Mouse (Mus musculus) midbrain, postnatal 0 days (tissue): ENCODE data around the gene Zfp791. TPM values are rescaled to one million over a fixed set of nuclear protein-coding genes. Genes with fewer than 3 reads are reported as not detected.

ENCODE experiments used
- ATAC-seq: fragments of 200-750 bp; cut with Nextera tagmentation; 2 replicates; pipeline ENCODE4 v1.8.0; 2017; ENCODE audit warnings: moderate number of reproducible peaks, mild to moderate bottlenecking, moderate TSS enrichment, moderate library complexity; ENCODE audit not compliant: low FRiP score
- DNase-seq: peaks from one replicate; pipeline ENCODE4 v3.0.0-alpha.2; 2015; ENCODE audit warnings: low spot score
- H3K27ac ChIP-seq: fragments of 300-500 bp; sonication (generic); 2 replicates; pipeline ENCODE4 v1.5.1; 2014; ENCODE audit warnings: low read depth, mild to moderate bottlenecking, low read length, mixed read lengths
- H3K27me3 ChIP-seq: fragments of 300-500 bp; sonication (generic); 2 replicates; pipeline ENCODE4 v1.6.1; 2014; ENCODE audit warnings: low read length, control low read depth, mixed read lengths; ENCODE audit not compliant: insufficient read depth
- H3K36me3 ChIP-seq: fragments of 300-500 bp; sonication (generic); 2 replicates; pipeline ENCODE4 v1.6.1; 2014; ENCODE audit warnings: low read length, control low read depth, mixed read lengths; ENCODE audit not compliant: insufficient read depth
- H3K4me1 ChIP-seq: fragments of 300-500 bp; sonication (generic); 2 replicates; pipeline ENCODE4 v1.6.1; 2014; ENCODE audit warnings: mild to moderate bottlenecking, control low read depth, antibody characterized with exemption, low read length, mixed read lengths; ENCODE audit not compliant: insufficient read depth
- H3K4me2 ChIP-seq: fragments of 300-500 bp; sonication (generic); 2 replicates; pipeline ENCODE4 v1.6.1; 2014; ENCODE audit warnings: low read depth, mild to moderate bottlenecking, low read length, mixed read lengths; ENCODE audit not compliant: poor library complexity, severe bottlenecking
- H3K4me3 ChIP-seq: fragments of 300-500 bp; sonication (generic); 2 replicates; pipeline ENCODE4 v1.5.1; 2014; ENCODE audit warnings: low read depth, mild to moderate bottlenecking, low read length, moderate library complexity
- H3K9ac ChIP-seq: fragments of 300-500 bp; sonication (generic); replicated peaks from 2 replicates; pipeline ENCODE4 v1.6.1; 2014; ENCODE audit warnings: mild to moderate bottlenecking, low read length, moderate library complexity, mixed read lengths; ENCODE audit not compliant: poor library complexity, severe bottlenecking
- H3K9me3 ChIP-seq: fragments of 300-500 bp; sonication (generic); 2 replicates; pipeline ENCODE4 v1.6.1; 2016; ENCODE audit warnings: low read length, control low read depth
- CTCF ChIP-seq: IDR thresholded peaks from 2 replicates; pipeline ENCODE4 v1.5.1; 2016; ENCODE audit warnings: antibody characterized with exemption, mild to moderate bottlenecking
- WGBS: fragments of 180-500 bp; shearing (Covaris S2); extraction: QIAGEN DNeasy Blood & Tissue Kit; methylation state at CpG from one replicate; pipeline ENCODE4 v1.1.7; 2014; 5-methylcytosine and 5-hydroxymethylcytosine counted together
- microRNA-seq: library from miRNA; unstranded; fragments of <30 nt; microRNA quantifications from one replicate; pipeline ENCODE4, GENCODE M21; 2016; ENCODE audit warnings: borderline number of aligned reads
- polyA plus RNA-seq: library from polyadenylated mRNA; unstranded; fragments of >200 nt; fragmentation: Nextera tagmentation; extraction: Ambion mirVana; gene quantifications from 2 replicates; pipeline ENCODE4 v1.2.1, GENCODE M21; 2015
- total RNA-seq: library from RNA; depleted of rRNA; stranded (reverse); fragments of >200 nt; gene quantifications from 2 replicates; pipeline ENCODE4 v1.2.3, GENCODE M21; 2014; rRNA removed

Gene Zfp791
- total and polyA plus RNA-seq, 2 experiments from 2014 or later, result 2.7 to 4.9 TPM

- ATAC-seq (no peak), DNase-seq (no peak)
- H3K4me2 ChIP-seq, result no peak overlapping the region
- no peaks in the 10 kb centered on the region for H3K27me3 ChIP-seq
- TF ChIP-seq CTCF, result no peak
- no peaks in the 10 kb centered on the region for H3K9me3 ChIP-seq
- WGBS, result 94% methylated on average over 2 of the region's 2 CpGs
- no peak overlapping the region for H3K9ac ChIP-seq
- H3K4me3 ChIP-seq, result no peak overlapping the region
- H3K4me1 ChIP-seq, result 0 out of 2 replicates have a peak, but pooled peaks cover under 1% of the 10 kb centered on the region
- peaks cover 36% of the 10 kb centered on the region for H3K36me3 ChIP-seq
- H3K27ac ChIP-seq, result no peak overlapping the region
Observed at GRCm38 (mm10) chr8:85067155-85067554, 55.7 kb downstream of the Zfp791 start.

- no peak overlapping the region for H3K4me3 ChIP-seq
- peaks cover 12% of the 10 kb centered on the region for H3K4me1 ChIP-seq
- H3K27me3 ChIP-seq, result no peaks in the 10 kb centered on the region
- DNase-seq (no peak), ATAC-seq (no peak)
- H3K9ac ChIP-seq, result no peak overlapping the region
- no peak for TF ChIP-seq CTCF
- H3K36me3 ChIP-seq, result peaks cover 36% of the 10 kb centered on the region
- H3K9me3 ChIP-seq, result no peaks in the 10 kb centered on the region
- WGBS, result 38% methylated on average over 2 of the region's 2 CpGs
- H3K4me2 ChIP-seq, result no peak overlapping the region
- H3K27ac ChIP-seq, result no peak overlapping the region
Observed at GRCm38 (mm10) chr8:85065213-85065612, 57.7 kb downstream of the Zfp791 start.

DNA sequence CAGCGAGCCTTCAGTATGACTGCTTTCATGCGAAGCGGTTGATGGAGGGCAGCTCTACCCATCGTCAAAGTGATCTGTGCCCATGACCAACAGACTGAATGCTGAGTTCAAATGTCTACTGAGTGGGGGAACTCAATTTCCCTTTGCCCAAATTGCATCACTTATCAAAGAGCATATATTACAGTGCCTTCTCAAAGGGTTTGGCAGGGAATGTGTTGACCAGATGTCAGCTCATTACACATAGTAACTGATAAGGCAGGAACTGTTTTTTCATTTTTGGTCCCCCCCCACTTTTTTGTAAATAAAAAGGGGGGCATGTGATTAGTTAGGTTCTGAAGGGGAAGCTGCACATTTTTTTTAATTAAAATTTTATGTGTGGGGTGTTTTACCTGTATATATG is 60.3 kb downstream of the Zfp791 start:
- no peak for TF ChIP-seq CTCF
- Histone ChIP-seq H3K4me2 (no peak overlapping the region), H3K36me3 (peaks cover 29% of the 10 kb centered on the region), H3K27ac (no peak overlapping the region), H3K4me1 (peaks cover 12% of the 10 kb centered on the region), H3K27me3 (no peaks in the 10 kb centered on the region), H3K4me3 (no peak overlapping the region), H3K9me3 (no peaks in the 10 kb centered on the region), H3K9ac (no peak overlapping the region)
- 97% methylated on average over 4 of the region's 4 CpGs for WGBS
- DNase-seq (no peak), ATAC-seq (no peak)

DNA sequence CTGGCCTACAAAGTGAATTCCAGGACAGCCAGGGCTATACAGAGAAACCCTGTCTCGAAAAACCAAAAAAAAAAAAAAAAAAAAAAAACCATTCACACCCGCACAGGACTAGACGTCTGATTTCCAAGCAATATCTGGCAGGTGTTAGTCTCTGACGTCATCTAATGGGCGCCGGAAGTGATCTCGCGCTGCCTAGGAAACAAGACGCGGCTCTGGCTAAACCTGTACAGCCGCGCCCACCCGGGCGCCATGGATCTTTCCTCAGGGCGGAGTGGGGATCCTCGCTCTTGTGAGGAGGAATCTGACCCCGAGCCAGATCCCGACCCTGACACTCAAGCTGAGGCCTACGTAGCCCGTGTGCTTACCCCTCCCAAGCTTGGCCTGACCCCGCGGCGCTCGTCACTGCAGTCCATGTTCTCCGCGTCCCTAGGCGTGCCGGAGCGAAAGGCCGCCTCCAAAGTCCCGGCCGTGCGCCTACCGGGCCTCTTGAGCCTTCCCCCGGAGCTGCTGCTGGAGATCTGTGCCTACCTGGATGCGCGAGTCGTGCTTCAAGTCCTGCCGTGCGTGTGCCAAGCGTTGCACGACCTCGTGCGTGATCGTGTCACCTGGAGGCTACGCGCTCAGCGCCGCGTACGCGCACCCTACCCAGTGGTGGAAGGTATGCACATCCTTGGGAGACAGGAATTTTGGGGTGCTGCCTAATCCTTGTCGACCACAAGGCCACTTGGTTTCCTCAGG is 62.8 kb downstream of the Zfp791 start, which contains the start of gene Fbxw9:
Gene Fbxw9, plus strand, starts transcription at position 177 of the 738 bp plus-strand sequence.
- ATAC-seq, result peak; percentile 93
- Histone ChIP-seq H3K27ac (peak within 1 kb of the TSS; percentile 28), H3K4me3 (peak within 1 kb of the TSS; percentile 66), H3K4me2 (peak within 1 kb of the TSS; percentile 79), H3K9me3 (no peaks in the 10 kb centered on the region), H3K36me3 (peaks cover 20% of the 10 kb centered on the region), H3K4me1 (peaks cover 12% of the 10 kb centered on the region), H3K27me3 (no peaks in the 10 kb centered on the region), H3K9ac (peak within 1 kb of the TSS; percentile 62)
- DNase-seq, result peak; percentile 97
- 2% methylated on average over 52 of the region's 53 CpGs for WGBS
- TF ChIP-seq CTCF, result peak; percentile 16; the same call in 1 of the 2 replicates

Small RNAs within 50 kb of the gene (microRNA-seq; reads per million reads assigned to microRNA genes)
- gene Gm23388 (not detected), gene Mir7070 (3.4 reads per million, percentile 2 among the genes with 10 or more reads in this experiment)

Other genes with a start within 250 kb of the Zfp791 start
- 22.1 and 30.5 TPM in 2 replicates for gene Gcdh, start 229.2 kb downstream of the Zfp791 start, total RNA-seq
- gene Gcdh, start 229.2 kb downstream of the Zfp791 start, polyA plus RNA-seq, result 33.2 and 35.3 TPM in 2 replicates
- gene Klf1, start 221.2 kb downstream of the Zfp791 start, total RNA-seq, result 0.52 TPM in 1 of 2 replicates, not detected in the other
- gene Klf1, start 221.2 kb downstream of the Zfp791 start, polyA plus RNA-seq, result 0.36 and 0.52 TPM in 2 replicates
- 4.3 and 5.7 TPM in 2 replicates for gene Dnase2a, start 214.5 kb downstream of the Zfp791 start, total RNA-seq
- gene Dnase2a, start 214.5 kb downstream of the Zfp791 start, polyA plus RNA-seq, result 6.7 and 8.2 TPM in 2 replicates
- gene Mast1, start 185.7 kb downstream of the Zfp791 start, total RNA-seq, result 85.9 and 92.0 TPM in 2 replicates
- gene Mast1, start 185.7 kb downstream of the Zfp791 start, polyA plus RNA-seq, result 79.8 and 89.0 TPM in 2 replicates
- 4.5 and 6.2 TPM in 2 replicates for gene Rtbdn, start 176.1 kb downstream of the Zfp791 start, total RNA-seq
- 4.8 and 5.3 TPM in 2 replicates for gene Rtbdn, start 176.1 kb downstream of the Zfp791 start, polyA plus RNA-seq
- not detected in 2 replicates for gene Gm49661, start 153.7 kb downstream of the Zfp791 start, total RNA-seq
- not detected in 2 replicates for gene Gm49661, start 153.7 kb downstream of the Zfp791 start, polyA plus RNA-seq
- gene Prdx2, start 153.5 kb downstream of the Zfp791 start, total RNA-seq, result 720 and 802 TPM in 2 replicates
- gene Prdx2, start 153.5 kb downstream of the Zfp791 start, polyA plus RNA-seq, result 904 and 934 TPM in 2 replicates
- gene Rnaseh2a, start 153.3 kb downstream of the Zfp791 start, total RNA-seq, result 40.5 and 48.9 TPM in 2 replicates
- 36.5 and 39.7 TPM in 2 replicates for gene Rnaseh2a, start 153.3 kb downstream of the Zfp791 start, polyA plus RNA-seq
- 11.3 and 15.9 TPM in 2 replicates for gene Junb, start 144.4 kb downstream of the Zfp791 start, total RNA-seq
- gene Junb, start 144.4 kb downstream of the Zfp791 start, polyA plus RNA-seq, result 5.3 and 6.1 TPM in 2 replicates
- 21.4 and 32.5 TPM in 2 replicates for gene Hook2, start 132.5 kb downstream of the Zfp791 start, total RNA-seq
- 40.1 and 41.3 TPM in 2 replicates for gene Hook2, start 132.5 kb downstream of the Zfp791 start, polyA plus RNA-seq
- 0.47 TPM in 1 of 2 replicates, not detected in the other for gene Best2, start 108.6 kb downstream of the Zfp791 start, total RNA-seq
- 0.15 and 0.27 TPM in 2 replicates for gene Best2, start 108.6 kb downstream of the Zfp791 start, polyA plus RNA-seq
- 123 and 172 TPM in 2 replicates for gene Asna1, start 97.8 kb downstream of the Zfp791 start, total RNA-seq
- 137 and 151 TPM in 2 replicates for gene Asna1, start 97.8 kb downstream of the Zfp791 start, polyA plus RNA-seq
- gene Trir, start 96.3 kb downstream of the Zfp791 start, total RNA-seq, result 266 and 292 TPM in 2 replicates
- 144 and 145 TPM in 2 replicates for gene Trir, start 96.3 kb downstream of the Zfp791 start, polyA plus RNA-seq
- 173 and 174 TPM in 2 replicates for gene Tnpo2, start 86.2 kb downstream of the Zfp791 start, total RNA-seq
- 53.5 and 53.7 TPM in 2 replicates for gene Tnpo2, start 86.2 kb downstream of the Zfp791 start, polyA plus RNA-seq
- gene Fbxw9, start 63.0 kb downstream of the Zfp791 start, total RNA-seq, result 113 and 120 TPM in 2 replicates
- gene Fbxw9, start 63.0 kb downstream of the Zfp791 start, polyA plus RNA-seq, result 92.1 and 97.1 TPM in 2 replicates
- not detected in 2 replicates for gene Gm5741, start 55.1 kb downstream of the Zfp791 start, total RNA-seq
- 2.2 TPM in 1 of 2 replicates, not detected in the other for gene Gm5741, start 55.1 kb downstream of the Zfp791 start, polyA plus RNA-seq
- gene Dhps, start 51.3 kb downstream of the Zfp791 start, total RNA-seq, result 66.3 and 77.1 TPM in 2 replicates
- 128 and 129 TPM in 2 replicates for gene Dhps, start 51.3 kb downstream of the Zfp791 start, polyA plus RNA-seq
- 92.6 and 105 TPM in 2 replicates for gene Wdr83os, start 42.4 kb downstream of the Zfp791 start, total RNA-seq
- gene Wdr83os, start 42.4 kb downstream of the Zfp791 start, polyA plus RNA-seq, result 129 and 137 TPM in 2 replicates
- 27.4 and 34.1 TPM in 2 replicates for gene Wdr83, start 41.8 kb downstream of the Zfp791 start, total RNA-seq
- 37.0 and 39.9 TPM in 2 replicates for gene Wdr83, start 41.8 kb downstream of the Zfp791 start, polyA plus RNA-seq
- 29.7 and 33.7 TPM in 2 replicates for gene Man2b1, start 39.8 kb downstream of the Zfp791 start, total RNA-seq
- 18.7 and 19.7 TPM in 2 replicates for gene Man2b1, start 39.8 kb downstream of the Zfp791 start, polyA plus RNA-seq
- gene Cks1brt, start 28.8 kb upstream of the Zfp791 start, total RNA-seq, result not detected in 2 replicates
- gene Cks1brt, start 28.8 kb upstream of the Zfp791 start, polyA plus RNA-seq, result not detected in 2 replicates
- not detected in 2 replicates for gene Olfr371, start 102.9 kb upstream of the Zfp791 start, total RNA-seq
- not detected in 2 replicates for gene Olfr371, start 102.9 kb upstream of the Zfp791 start, polyA plus RNA-seq
- gene Orc6, start 176.5 kb upstream of the Zfp791 start, total RNA-seq, result 33.4 and 42.6 TPM in 2 replicates
- 60.0 and 65.7 TPM in 2 replicates for gene Orc6, start 176.5 kb upstream of the Zfp791 start, polyA plus RNA-seq
- gene Vps35, start 176.7 kb upstream of the Zfp791 start, total RNA-seq, result 121 and 136 TPM in 2 replicates
- 154 TPM in 2 replicates for gene Vps35, start 176.7 kb upstream of the Zfp791 start, polyA plus RNA-seq